ENCODE assay signal across 9 mouse cellular contexts in genomic region chr2:30161809-30162208, GRCm38 (mm10). TPM values are rescaled to one million over a fixed set of nuclear protein-coding genes. Genes with fewer than 3 reads are reported as not detected.
DNase-seq lines count a peak whose midpoint lies in the region; ATAC-seq lines count a peak whose summit lies in the region.
"Had no signal": no experiment of that assay in that cellular context is flagged by ENCODE, and none has a peak within 500 bp of the region (broad histone marks: within the 10 kb centered on the region; RNA-seq: fewer than 3 reads in every experiment).

No protein-coding gene starts in this region.

- H3K27ac ChIP-seq in heart, embryonic 11.5 days (ENCODE audit: low read depth, low read length) = no peak overlapping the region
- H3K27ac ChIP-seq: hindbrain, embryonic 15.5 days had no signal

- no peaks in the 10 kb centered on the region for H3K36me3 ChIP-seq in heart, embryonic 11.5 days (ENCODE audit: control insufficient read depth, insufficient read depth, low read length)
- H3K36me3 ChIP-seq: hindbrain, embryonic 15.5 days had no signal

- H3K9me3 ChIP-seq in heart, embryonic 11.5 days (replicated peaks; ENCODE audit: control insufficient read depth, low read length) = peaks cover 11% of the 10 kb centered on the region

- H3K27me3 ChIP-seq in heart, embryonic 11.5 days (ENCODE audit: control insufficient read depth, insufficient read depth, low read length) = no peaks in the 10 kb centered on the region
- H3K27me3 ChIP-seq: hindbrain, embryonic 15.5 days had no signal

- no peak overlapping the region for H3K9ac ChIP-seq in heart, embryonic 11.5 days (ENCODE audit: low read depth, low read length)
- H3K9ac ChIP-seq: hindbrain, embryonic 15.5 days had no signal

- DNase-seq in heart, adult 8-10 months (ENCODE audit: low spot score) = peak; percentile 35
- DNase-seq in thymus, postnatal 0 days (ENCODE audit: low spot score) = peak; percentile 71
- DNase-seq in thymus, postnatal 36 days = no peak
- peak; percentile 43 for DNase-seq in thymus, postnatal 25 days
- no peak for DNase-seq in urinary bladder, postnatal 36 days (ENCODE audit: low spot score in 2 of 2)
- DNase-seq in urinary bladder, adult 18-20 months (ENCODE audit: low spot score in 2 of 2) = no peak

- no peak overlapping the region for H3K4me2 ChIP-seq in heart, embryonic 11.5 days
- H3K4me2 ChIP-seq: hindbrain, embryonic 15.5 days had no signal

- H3K4me1 ChIP-seq in heart, embryonic 11.5 days (ENCODE audit: control insufficient read depth, insufficient read depth, low read length) = no peaks in the 10 kb centered on the region
- H3K4me1 ChIP-seq: hindbrain, embryonic 15.5 days had no signal

- ATAC-seq in heart, embryonic 11.5 days (replicated peaks; ENCODE audit: insufficient number of reproducible peaks, low FRiP score, low TSS enrichment) = no peak
- ATAC-seq in hematopoietic stem cell, adult 5-6 weeks (replicated peaks in 1 of 2; ENCODE audit: insufficient read depth in 1 of 2, low FRiP score in 2 of 2, low TSS enrichment in 1 of 2, low read depth in 1 of 2, poor library complexity in 2 of 2, severe bottlenecking in 2 of 2) = peak; percentile 59 to 64; a peak in 3 of 4 replicates

- H3K4me3 ChIP-seq in heart, embryonic 11.5 days (ENCODE audit: low read depth, low read length) = no peak overlapping the region
- H3K4me3 ChIP-seq: hindbrain, embryonic 15.5 days had no signal

RNA-seq across cellular contexts. Expression of gene Endog, which starts 9.5 kb away (rescaled TPM):
- total RNA-seq in heart, adult 8-10 months (2022) = 100 to 1,000 TPM in 1 of 4 experiments, 10 to 100 TPM in 3; 93.9 to 101 (median 96.8) TPM
- 30.0 and 33.4 TPM in 2 replicates for polyA plus RNA-seq in heart, embryonic 11.5 days (2014; fragmentation: Nextera tagmentation; extraction: Ambion mirVana)
- polyA plus RNA-seq in thymus, postnatal 0 days (2015; fragmentation: Nextera tagmentation; extraction: Ambion mirVana) = 22.6 and 23.5 TPM in 2 replicates
- 3.2 and 8.1 TPM in 2 replicates for total RNA-seq in hematopoietic stem cell, adult 5-6 weeks (2017)

RNA-seq across cellular contexts. Expression of gene Spout1, which starts 16.4 kb away (rescaled TPM):
- total RNA-seq in heart, adult 8-10 months (2022) = 1 to 10 TPM; 5.3 to 6.3 (median 6.0) TPM
- polyA plus RNA-seq in heart, embryonic 11.5 days (2014; fragmentation: Nextera tagmentation; extraction: Ambion mirVana) = 41.2 and 43.4 TPM in 2 replicates
- 44.8 and 46.0 TPM in 2 replicates for polyA plus RNA-seq in thymus, postnatal 0 days (2015; fragmentation: Nextera tagmentation; extraction: Ambion mirVana)
- total RNA-seq in hematopoietic stem cell, adult 5-6 weeks (2017) = 24.7 and 42.1 TPM in 2 replicates

RNA-seq across cellular contexts. Expression of gene Tbc1d13, which starts 28.3 kb away (rescaled TPM):
- 10 to 100 TPM; 14.8 to 19.9 (median 17.6) TPM for total RNA-seq in heart, adult 8-10 months (2022)
- polyA plus RNA-seq in heart, embryonic 11.5 days (2014; fragmentation: Nextera tagmentation; extraction: Ambion mirVana) = 8.2 and 9.1 TPM in 2 replicates
- 4.9 and 5.7 TPM in 2 replicates for polyA plus RNA-seq in thymus, postnatal 0 days (2015; fragmentation: Nextera tagmentation; extraction: Ambion mirVana)
- 31.4 and 35.0 TPM in 2 replicates for total RNA-seq in hematopoietic stem cell, adult 5-6 weeks (2017)

RNA-seq across cellular contexts. Expression of gene Zer1, which starts 37.4 kb away (rescaled TPM):
- total RNA-seq in heart, adult 8-10 months (2022) = 10 to 100 TPM; 24.9 to 27.6 (median 25.8) TPM
- polyA plus RNA-seq in heart, embryonic 11.5 days (2014; fragmentation: Nextera tagmentation; extraction: Ambion mirVana) = 5.4 and 7.1 TPM in 2 replicates
- polyA plus RNA-seq in thymus, postnatal 0 days (2015; fragmentation: Nextera tagmentation; extraction: Ambion mirVana) = 5.6 and 9.6 TPM in 2 replicates
- total RNA-seq in hematopoietic stem cell, adult 5-6 weeks (2017) = 12.6 and 15.6 TPM in 2 replicates

RNA-seq across cellular contexts. Expression of gene Kyat1, which starts 43.8 kb away (rescaled TPM):
- 10 to 100 TPM; 32.6 to 36.9 (median 34.7) TPM for total RNA-seq in heart, adult 8-10 months (2022)
- polyA plus RNA-seq in heart, embryonic 11.5 days (2014; fragmentation: Nextera tagmentation; extraction: Ambion mirVana) = 13.6 and 15.5 TPM in 2 replicates
- polyA plus RNA-seq in thymus, postnatal 0 days (2015; fragmentation: Nextera tagmentation; extraction: Ambion mirVana) = 14.5 and 15.5 TPM in 2 replicates
- total RNA-seq in hematopoietic stem cell, adult 5-6 weeks (2017) = 9.3 and 10.3 TPM in 2 replicates

Comparison
In these comparisons a context has a peak if more than half of its experiments do, and no peak if none do; other contexts are left out.
1. DNase-seq: peak in heart, adult 8-10 months (single experiment), thymus, postnatal 0 days (single experiment) and thymus, postnatal 25 days (single experiment); none in thymus, postnatal 36 days (0 of 2), urinary bladder, postnatal 36 days (0 of 2) and urinary bladder, adult 18-20 months (0 of 2).
2. RNA of gene Endog, which starts 9.5 kb away (total RNA-seq): 93.9 to 101 TPM in heart, adult 8-10 months; 3.2 to 8.1 TPM in hematopoietic stem cell, adult 5-6 weeks; every median in the first group is over 10 times any median in the second.